Mouse (Mus musculus) left cerebral cortex, adult 2 months (tissue): Measurements from ENCODE around the gene Ptcd2. TPM values are rescaled to one million over a fixed set of nuclear protein-coding genes. Genes with fewer than 3 reads are reported as not detected.
A peak's percentile ranks its signal among the peaks of the same experiment; 100 is the strongest.

ENCODE experiments used
- DNase-seq, 2 experiments: peaks; one replicate each; pipeline ENCODE4 v3.0.0; 2021 to 2022; ENCODE audit warnings: low spot score in 2 of 2, mixed read lengths in 1 of 2; ENCODE audit errors: extremely low spot score in 1 of 2
- H3K27ac ChIP-seq: fragments of 200-600 bp; 2 replicates; pipeline ENCODE4 v1.8.1; 2022
- H3K4me3 ChIP-seq: fragments of 200-600 bp; 2 replicates; pipeline ENCODE4 v1.8.1; 2022
- CTCF ChIP-seq: fragments of 200-600 bp; IDR thresholded peaks from 2 replicates; pipeline ENCODE4 v1.8.1; 2022; ENCODE audit warnings: antibody characterized with exemption, mild to moderate bottlenecking, moderate library complexity
- intact Hi-C: fragments of 180-260 bp; cut with DNase I; formaldehyde crosslinking; loops from one replicate; pipeline ENCODE4 v1.15.1; 2025
- total RNA-seq, 2 experiments: library from RNA; stranded (reverse); gene quantifications; 2 replicates each; pipeline ENCODE4 v1.2.3; 2021

The Ptcd2 gene
- total RNA-seq, 2 experiments from 2014 or later, result 33.3 to 34.5 TPM

- no peak for TF ChIP-seq CTCF
- Histone ChIP-seq H3K4me3 (no peak overlapping the region), H3K27ac (no peak overlapping the region)
- intact Hi-C loops, result no loop called here
- no peak for DNase-seq
These were observed 24.1 kb downstream of the Ptcd2 start for GRCm38 (mm10) chr13:99320453-99320852.

- peak; percentile 68 for TF ChIP-seq CTCF
- Histone ChIP-seq H3K4me3 (no peak overlapping the region), H3K27ac (peak overlapping the region; percentile 20; the same call in 1 of the 2 replicates)
- DNase-seq, result peak; percentile 38 to 56
- intact Hi-C loops, result loop anchor here (1.0 to 2.0 kb wide), 2 partner anchors 147 to 450 kb away; no protein-coding TSS in a partner anchor
These were observed 27.4 kb downstream of the Ptcd2 start for GRCm38 (mm10) chr13:99317058-99317457.

DNA sequence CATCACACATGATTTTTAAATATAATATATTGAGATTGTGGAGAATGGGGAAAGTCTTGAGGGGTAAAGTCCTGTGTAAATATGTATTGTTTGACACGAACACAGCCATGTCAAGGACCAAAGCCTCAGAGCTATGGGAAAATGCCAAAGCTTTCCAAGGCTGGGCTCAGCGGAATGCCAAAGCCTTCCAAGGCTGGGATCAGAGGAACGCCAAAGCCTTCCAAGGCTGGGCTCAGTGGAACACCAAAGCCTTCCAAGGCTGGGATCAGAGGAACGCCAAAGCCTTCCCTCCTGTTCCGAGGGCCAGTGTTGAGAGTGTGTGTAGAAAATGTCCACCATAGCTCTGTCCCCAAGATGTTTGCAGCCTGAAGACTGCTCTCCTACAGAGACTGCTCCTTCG is 28.1 kb downstream of the Ptcd2 start:
- DNase-seq, result no peak
- 0 out of 2 replicates have a peak overlapping the region, but pooled peaks have one; percentile 16 for H3K27ac ChIP-seq
- no peak for TF ChIP-seq CTCF
- intact Hi-C loops, result loop anchor here (2.0 kb wide), 1 partner anchor 450 kb away; no protein-coding TSS in a partner anchor
- no peak overlapping the region for H3K4me3 ChIP-seq

- DNase-seq, result no peak
- Histone ChIP-seq H3K27ac (no peak overlapping the region), H3K4me3 (no peak overlapping the region)
- intact Hi-C loops, result no loop called here
- no peak for TF ChIP-seq CTCF
These were observed 29.8 kb downstream of the Ptcd2 start for GRCm38 (mm10) chr13:99314657-99315181.

GRCm38 (mm10) chr13:99314098-99314497 is 30.4 kb downstream of the Ptcd2 start:
- no peak overlapping the region for H3K27ac ChIP-seq
- no peak overlapping the region for H3K4me3 ChIP-seq
- no peak for TF ChIP-seq CTCF
- DNase-seq, result no peak
- intact Hi-C loops, result no loop called here

GRCm38 (mm10) chr13:99308393-99308792 is 36.1 kb downstream of the Ptcd2 start:
- TF ChIP-seq CTCF, result no peak
- H3K4me3 ChIP-seq, result no peak overlapping the region
- H3K27ac ChIP-seq, result no peak overlapping the region
- DNase-seq, result no peak
- intact Hi-C loops, result no loop called here

GRCm38 (mm10) chr13:99307930-99308359 is 36.6 kb downstream of the Ptcd2 start:
- no peak overlapping the region for H3K4me3 ChIP-seq

GRCm38 (mm10) chr13:99306164-99306563 is 38.3 kb downstream of the Ptcd2 start:
- Histone ChIP-seq H3K27ac (no peak overlapping the region), H3K4me3 (no peak overlapping the region)
- no peak for TF ChIP-seq CTCF
- DNase-seq, result no peak
- intact Hi-C loops, result no loop called here

More at GRCm38 (mm10) chr13:99307930-99308359, 36.6 kb downstream of the Ptcd2 start:
- no peak for DNase-seq
- no peak for TF ChIP-seq CTCF
- intact Hi-C loops, result no loop called here
- no peak overlapping the region for H3K27ac ChIP-seq

- H3K4me3 ChIP-seq, result no peak overlapping the region
- no peak for DNase-seq
- no peak for TF ChIP-seq CTCF
- no peak overlapping the region for H3K27ac ChIP-seq
- intact Hi-C loops, result no loop called here
These were observed 39.3 kb downstream of the Ptcd2 start for GRCm38 (mm10) chr13:99305186-99305585.

GRCm38 (mm10) chr13:99304365-99304764 is 40.1 kb downstream of the Ptcd2 start:
- H3K4me3 ChIP-seq, result no peak overlapping the region
- no peak overlapping the region for H3K27ac ChIP-seq
- no peak for DNase-seq
- no peak for TF ChIP-seq CTCF
- intact Hi-C loops, result loop anchor here (5.0 kb wide), 1 partner anchor 157 kb away; no protein-coding TSS in a partner anchor

GRCm38 (mm10) chr13:99303846-99304245 is 40.7 kb downstream of the Ptcd2 start:
- intact Hi-C loops, result loop anchor here (5.0 kb wide), 1 partner anchor 157 kb away; no protein-coding TSS in a partner anchor
- H3K4me3 ChIP-seq, result no peak overlapping the region
- peak; percentile 36 to 56 for DNase-seq
- no peak for TF ChIP-seq CTCF
- H3K27ac ChIP-seq, result no peak overlapping the region

DNA sequence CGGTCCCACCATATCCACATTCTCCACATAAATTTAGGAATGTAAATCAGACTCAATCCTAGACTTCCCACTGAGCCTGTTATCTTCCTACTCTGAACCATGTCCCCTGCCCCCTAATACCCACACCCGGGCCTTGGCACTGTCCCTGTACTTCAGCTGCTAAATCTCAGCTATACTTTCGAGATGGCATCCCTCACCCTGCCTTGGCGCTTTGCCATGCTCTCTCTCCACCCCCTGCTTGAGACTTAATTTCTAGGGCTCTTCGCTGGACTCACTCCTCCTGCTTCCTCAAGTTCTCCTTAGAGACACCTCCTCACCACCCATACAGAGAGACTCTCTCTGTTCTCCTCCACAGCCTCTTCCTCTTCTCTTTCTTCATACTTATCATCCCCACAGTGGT is 44.6 kb downstream of the Ptcd2 start:
- Histone ChIP-seq H3K27ac (no peak overlapping the region), H3K4me3 (no peak overlapping the region)
- no peak for DNase-seq
- intact Hi-C loops, result loop anchor here (5.0 kb wide), 1 partner anchor 153 kb away; no protein-coding TSS in a partner anchor
- TF ChIP-seq CTCF, result no peak

DNA sequence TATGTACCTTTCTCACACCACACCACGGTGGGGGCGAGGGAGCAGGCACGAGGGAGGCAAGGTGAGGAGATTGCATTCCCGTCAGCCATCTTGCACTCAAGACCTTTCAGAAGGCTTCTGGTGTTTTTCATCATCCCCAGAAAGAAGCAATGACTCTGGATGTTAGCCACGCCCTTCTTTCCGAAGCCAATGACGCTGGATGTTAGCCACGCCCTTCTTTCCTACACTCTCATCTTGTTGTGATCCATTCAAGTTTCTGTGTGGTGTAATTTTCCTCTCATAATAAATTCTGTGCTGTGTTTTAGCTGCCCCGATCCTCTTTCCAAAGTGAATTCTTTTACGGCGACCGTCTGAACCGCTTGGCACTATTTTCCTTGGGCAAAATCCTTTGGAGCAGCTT is 50.3 kb downstream of the Ptcd2 start:
- no peak for DNase-seq
- no peak for TF ChIP-seq CTCF
- H3K27ac ChIP-seq, result no peak overlapping the region
- intact Hi-C loops, result no loop called here
- H3K4me3 ChIP-seq, result no peak overlapping the region
